Mouse (Mus musculus) ES-CJ7 (cell line): ENCODE measurements around the gene Timm29.
A peak's percentile ranks its signal among the peaks of the same experiment; 100 is the strongest.

Source experiments
- DNase-seq: peaks from one replicate; pipeline ENCODE4 v3.0.0; 2011; ENCODE audit warnings: low read depth, low spot score

Gene Timm29

GRCm38 (mm10) chr9:21592703-21593121, at the start of gene Timm29, which contains the start of gene Yipf2:
Gene Timm29 (plus strand): TSS chr9:21592722.
Gene Yipf2 (minus strand): TSS chr9:21592828.
- DNase-seq, result peak; percentile 99

- peak; percentile 96 for DNase-seq
These were observed 47.1 kb upstream of the Timm29 start for GRCm38 (mm10) chr9:21545351-21545915.

DNA sequence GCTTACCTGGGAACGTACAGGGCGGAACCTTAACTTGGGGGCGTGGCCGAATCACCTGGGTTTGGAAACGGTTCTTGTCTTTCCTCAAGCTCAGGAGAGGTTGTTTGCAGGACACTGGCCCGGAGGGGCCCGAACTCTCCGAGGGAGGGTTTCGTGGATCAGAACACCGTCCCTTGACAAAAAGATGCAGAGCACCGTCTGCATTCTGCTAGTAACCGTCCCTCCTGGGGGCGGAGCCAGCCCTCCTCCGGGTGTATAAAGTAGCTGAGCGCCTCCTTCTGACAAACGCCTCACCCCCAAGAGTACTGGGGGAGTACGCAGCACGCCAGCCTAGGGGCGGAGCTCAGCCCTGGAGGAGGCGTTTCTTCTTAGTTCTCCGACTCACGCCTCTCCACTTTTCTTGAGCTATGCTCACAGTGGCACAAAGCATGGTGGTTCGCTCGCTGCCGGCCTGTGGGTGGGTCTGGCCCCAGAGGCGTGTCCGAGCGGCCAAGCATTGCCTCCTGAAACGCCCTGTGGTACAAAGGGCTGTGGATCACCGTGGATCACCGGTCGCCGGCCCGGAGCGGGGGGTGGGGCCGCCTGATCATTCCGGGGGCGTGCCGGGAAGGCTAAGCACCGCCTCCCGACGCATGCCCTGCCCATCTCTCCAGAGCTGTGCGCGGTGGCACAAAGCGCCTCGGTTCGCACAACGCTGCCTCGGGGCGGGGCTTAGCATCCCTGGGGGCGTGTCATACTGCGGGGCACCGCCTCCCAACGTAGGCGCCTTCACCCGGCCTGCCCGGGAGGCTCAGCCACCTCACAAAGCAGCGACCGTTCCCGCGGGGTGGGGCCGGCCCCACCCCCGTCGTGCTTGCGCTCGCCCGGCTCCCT, 46.4 kb upstream of the Timm29 start:
- peak; percentile 98 for DNase-seq

DNA sequence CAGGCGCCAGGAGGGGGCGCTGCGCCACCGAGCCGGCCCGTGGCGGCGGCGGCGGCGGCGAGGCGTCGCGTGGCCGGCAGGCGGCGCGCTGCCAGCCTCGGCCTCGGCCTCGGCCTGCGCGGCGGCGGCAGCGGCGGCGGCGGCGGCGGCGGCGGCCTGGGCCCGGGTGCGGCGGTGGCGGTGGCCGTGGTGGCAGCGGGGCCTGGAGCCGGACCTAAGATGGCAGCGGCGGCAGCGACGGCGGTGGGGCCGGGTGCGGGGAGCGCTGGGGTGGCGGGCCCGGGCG, 45.8 kb upstream of the Timm29 start, which contains the start of gene Carm1:
Gene Carm1, plus strand, starts transcription at position 106 of the 286 bp plus-strand sequence.
- no peak for DNase-seq

GRCm38 (mm10) chr9:21547075-21547941, 45.2 kb upstream of the Timm29 start:
- peak; percentile 62 for DNase-seq

GRCm38 (mm10) chr9:21551049-21551448, 41.5 kb upstream of the Timm29 start:
- no peak for DNase-seq

DNA sequence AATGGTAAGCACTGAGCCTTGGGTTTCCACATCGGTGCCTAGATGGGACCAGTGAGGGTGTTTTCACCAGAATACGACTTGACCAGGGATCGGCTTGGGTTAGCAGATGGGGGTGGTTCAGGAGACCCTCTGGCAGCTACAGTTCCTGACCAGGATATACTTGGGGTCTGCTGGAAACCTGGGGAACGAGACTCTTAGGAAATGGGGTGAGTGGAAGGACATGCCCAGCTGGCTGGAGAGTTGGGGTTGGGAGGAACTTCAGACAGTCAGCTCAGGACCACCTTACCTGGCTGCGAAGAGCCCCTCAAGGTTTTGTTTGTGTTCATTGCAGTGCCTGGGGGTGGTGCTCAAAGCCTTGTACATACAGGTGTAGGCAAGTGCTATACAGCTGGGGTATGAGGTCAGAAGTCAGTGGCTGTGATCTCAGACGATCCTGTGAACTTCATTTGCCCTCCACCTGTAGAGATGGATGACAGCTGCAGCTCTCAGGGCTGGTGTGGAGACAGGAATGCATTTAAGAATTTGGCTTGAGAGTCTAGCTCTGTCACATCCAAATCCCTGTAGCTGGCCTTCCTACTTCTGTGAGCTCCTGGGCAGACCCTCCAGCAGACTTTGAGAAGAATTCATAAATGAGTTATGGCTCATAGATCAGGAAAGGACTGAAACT, 38.8 kb upstream of the Timm29 start:
- no peak for DNase-seq

DNA sequence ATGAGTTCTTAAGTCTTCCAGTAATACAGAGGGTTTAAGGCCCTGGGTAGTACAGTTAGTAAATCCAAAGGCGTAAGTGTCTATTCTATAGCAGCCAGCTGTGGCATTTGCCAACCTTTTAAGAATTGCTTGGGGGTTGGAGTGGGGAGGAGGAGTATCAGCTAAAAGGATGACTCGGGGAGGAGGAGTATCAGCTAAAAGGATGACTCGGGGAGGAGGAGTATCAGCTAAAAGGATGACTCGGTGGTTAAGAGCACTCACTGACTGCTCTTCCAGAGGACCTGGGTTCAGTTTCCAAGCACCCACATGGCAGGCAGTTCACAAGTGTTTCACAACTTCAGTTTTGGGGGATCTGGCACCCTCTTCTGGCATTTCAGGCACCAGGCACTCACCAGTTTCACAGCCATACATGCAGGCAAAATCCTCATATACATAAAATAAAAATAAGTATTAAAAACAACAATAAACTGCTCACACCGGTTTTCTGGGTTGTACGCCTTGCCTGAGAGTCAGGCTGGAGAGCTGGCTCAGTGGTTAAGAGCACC, 37.3 kb upstream of the Timm29 start:
- no peak for DNase-seq

DNA sequence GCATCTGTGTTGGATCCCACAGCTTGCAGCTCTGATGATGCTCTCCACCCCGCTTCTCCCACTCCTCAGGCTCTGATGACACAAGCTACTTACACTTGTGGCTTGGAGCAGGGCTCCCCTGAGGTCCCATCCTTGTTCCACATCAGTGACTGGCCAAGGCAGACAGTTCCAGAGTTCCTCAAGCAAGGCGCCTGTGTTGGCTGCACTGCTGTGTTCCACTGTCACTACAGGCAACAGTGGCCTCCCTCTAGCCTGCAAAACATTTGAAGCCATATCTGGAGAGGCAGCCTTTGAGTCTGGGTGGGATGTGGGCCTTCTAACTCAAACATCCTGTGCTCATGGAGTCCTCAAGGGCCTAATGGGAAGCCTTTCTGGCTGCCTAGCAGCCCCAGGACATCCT, 35.5 kb upstream of the Timm29 start:
- no peak for DNase-seq

GRCm38 (mm10) chr9:21557556-21557955, 35.0 kb upstream of the Timm29 start:
- DNase-seq, result peak; percentile 76

DNA sequence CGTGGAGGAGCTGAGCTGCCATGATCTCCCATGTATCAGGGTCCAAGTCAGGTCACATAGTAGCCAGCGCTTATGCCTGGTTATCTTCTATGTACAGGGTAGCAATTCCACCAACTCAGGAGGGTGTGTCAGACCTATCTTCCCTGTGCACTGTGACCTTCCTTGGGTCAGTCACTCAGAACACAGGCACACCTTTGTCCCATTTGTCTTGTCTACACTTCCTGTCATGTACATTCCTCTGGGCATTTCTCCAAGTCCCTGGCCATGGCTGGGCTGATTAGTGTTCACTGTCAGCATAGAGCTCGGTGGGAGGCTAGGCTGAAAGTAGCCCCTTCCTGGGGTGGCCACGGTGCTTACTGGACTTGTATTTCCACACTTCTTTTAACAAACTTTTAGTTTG, 34.2 kb upstream of the Timm29 start:
- no peak for DNase-seq

GRCm38 (mm10) chr9:21559151-21559550, 33.4 kb upstream of the Timm29 start:
- DNase-seq, result no peak

DNA sequence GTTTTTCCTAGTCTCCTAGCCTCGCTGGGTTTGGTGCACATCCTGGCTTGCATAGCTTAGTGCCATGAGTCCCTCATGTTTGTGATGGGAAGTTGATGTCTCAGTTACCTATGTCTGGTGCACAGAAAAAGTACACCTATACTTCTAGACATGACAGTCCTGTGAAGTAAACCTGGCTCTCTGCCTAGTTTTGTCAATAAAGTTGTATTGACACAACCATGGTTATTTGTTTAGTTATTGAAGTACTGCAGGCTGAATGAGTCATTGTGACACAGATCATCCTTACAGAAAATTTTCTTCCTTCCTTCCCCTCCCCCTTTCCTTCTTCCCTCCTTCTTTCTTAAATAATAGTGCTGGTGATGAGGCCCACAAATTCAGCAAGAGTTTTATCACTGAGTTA, 28.1 kb upstream of the Timm29 start:
- no peak for DNase-seq

DNA sequence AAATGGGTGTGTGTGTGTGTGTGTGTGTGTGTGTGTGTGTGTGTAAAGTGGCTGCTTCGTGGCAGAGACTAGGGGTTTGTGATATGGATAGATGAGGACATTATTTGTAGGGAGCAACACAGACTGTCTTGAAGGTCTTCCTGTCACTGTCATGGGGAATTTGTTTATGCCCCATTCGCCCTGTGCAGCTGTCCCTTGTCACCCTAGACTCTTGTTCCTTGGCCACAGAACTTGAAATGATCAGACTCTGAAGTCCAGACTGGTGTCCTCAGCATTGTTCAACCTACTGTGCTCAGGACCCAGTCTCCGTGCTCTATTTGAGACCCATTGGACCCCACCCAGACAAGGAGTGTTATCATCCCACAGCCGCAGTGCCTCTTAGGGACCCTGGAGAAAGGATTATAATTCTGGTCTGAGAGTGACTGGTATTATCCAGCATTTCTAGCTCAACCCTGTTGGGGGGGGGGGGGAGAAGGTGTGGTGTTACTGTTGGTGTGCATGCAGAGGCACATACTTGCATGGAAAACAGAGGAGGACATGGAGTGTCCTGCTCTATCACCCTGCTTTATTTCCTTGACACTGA, 27.4 kb upstream of the Timm29 start:
- DNase-seq, result no peak

- DNase-seq, result no peak
These were observed 26.0 kb upstream of the Timm29 start for GRCm38 (mm10) chr9:21566538-21566937.

GRCm38 (mm10) chr9:21567051-21567450, 25.5 kb upstream of the Timm29 start:
- DNase-seq, result no peak

- no peak for DNase-seq
These were observed 23.8 kb upstream of the Timm29 start for GRCm38 (mm10) chr9:21568657-21569255.

DNA sequence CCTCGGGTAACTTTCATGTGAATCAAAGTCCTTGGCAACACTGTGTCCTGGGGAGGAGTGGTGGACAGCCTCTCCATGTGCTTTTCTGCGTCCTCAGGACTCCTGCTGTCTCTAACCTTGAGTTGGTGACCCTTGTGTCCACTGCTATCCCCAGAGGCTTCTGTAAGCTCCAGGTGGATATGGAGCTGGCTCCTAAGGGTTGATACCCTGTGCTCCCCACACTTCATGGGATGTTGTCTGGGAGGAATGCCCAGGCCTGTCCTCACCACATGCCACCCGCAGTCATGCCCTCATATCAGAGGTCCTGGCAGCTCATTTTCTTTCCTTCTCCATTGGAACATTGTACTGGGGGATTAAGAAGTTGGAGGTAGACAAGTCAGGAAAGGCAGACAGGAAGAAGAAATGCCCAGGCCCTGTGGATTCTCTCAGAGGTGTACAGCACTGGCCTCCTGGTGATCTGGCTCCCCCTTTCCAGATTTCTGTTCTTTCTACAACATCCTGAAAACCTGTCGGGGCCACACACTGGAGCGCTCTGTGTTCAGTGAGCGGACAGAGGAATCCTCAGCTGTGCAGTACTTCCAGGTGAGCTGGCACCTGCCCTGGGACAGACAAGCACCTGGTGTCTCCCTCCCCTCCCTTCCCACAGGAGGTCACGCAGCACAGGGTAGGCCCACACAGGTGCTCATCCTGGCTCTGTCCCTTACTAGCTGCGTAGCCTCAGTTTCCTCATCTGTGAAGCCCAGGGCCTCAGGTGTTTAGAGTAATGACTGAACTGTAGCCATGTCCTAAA, 18.3 kb upstream of the Timm29 start:
- no peak for DNase-seq

DNA sequence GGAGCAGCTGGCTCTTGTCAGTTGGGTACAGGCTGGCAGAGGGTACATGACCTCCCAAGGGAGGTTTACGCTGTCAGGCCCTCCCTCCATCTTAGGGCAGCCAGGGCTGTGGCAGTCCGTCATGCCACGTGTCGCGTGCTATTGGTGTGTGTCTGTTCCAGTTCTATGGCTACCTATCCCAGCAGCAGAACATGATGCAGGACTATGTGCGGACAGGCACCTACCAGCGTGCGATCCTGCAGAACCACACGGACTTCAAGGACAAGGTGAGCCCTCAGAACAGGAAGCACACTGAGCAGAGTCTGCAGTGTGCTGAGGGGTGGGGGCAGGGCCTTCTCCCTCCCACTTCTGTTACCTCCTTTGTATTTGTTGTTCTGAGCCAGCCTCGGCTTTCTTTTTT, 17.3 kb upstream of the Timm29 start:
- no peak for DNase-seq

DNA sequence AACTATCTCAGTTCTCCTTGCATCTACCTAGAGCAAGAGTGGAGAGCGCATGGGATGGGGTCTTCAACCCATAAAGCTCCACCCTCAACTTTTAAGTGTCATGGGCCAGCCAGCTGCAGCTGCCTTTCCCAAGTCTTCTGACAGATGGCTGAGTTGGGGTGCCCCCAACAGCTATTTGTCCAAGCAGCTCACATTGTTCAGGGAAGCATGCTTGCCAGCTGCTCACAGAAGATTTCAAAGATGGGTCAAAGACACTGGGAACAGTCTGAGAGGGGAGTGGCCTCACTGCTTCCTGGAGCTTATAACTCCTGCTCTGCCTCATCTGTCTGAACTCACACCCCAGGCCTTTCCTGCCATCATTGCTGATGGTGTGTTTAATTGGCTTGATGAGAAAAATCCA, 16.2 kb upstream of the Timm29 start:
- no peak for DNase-seq
